Mouse (Mus musculus): Measurements from ENCODE around the gene Ankrd45.

GRCm38 (mm10) chr1:161214465-161214864 is 72.0 kb downstream of the Ankrd45 start:
- TF ChIP-seq CTCF (conservative IDR thresholded peaks at IDR 0.05 in 1 of 2, IDR thresholded peaks at IDR 0.05 in 1 of 2; ENCODE audit: low read depth in 2 of 2, low read length in 2 of 2): peak; percentile 45 to 81
- no peak for TF ChIP-seq E2F4 (IDR thresholded peaks at IDR 0.05; ENCODE audit: insufficient replicate concordance, low read depth, low read length)
- no peak for TF ChIP-seq POLR2AphosphoS2 (IDR thresholded peaks at IDR 0.05; ENCODE audit: low read depth, low read length)
- no peak for TF ChIP-seq POLR2A (IDR thresholded peaks at IDR 0.05; ENCODE audit: low read depth, low read length)

Data from CH12.LX (cell line).